Mouse (Mus musculus) ES-Bruce4 (cell line): ENCODE results near the gene Prkag2. TPM values are rescaled to one million over a fixed set of nuclear protein-coding genes. Genes with fewer than 3 reads are reported as not detected.

Experiments used
- H3K27ac ChIP-seq: 2 replicates; pipeline ENCODE4 v1.5.1; 2012; ENCODE audit warnings: low read length, inconsistent platforms; ENCODE audit not compliant: insufficient read depth
- H3K27me3 ChIP-seq: 2 replicates; pipeline ENCODE4 v1.6.1; 2012; ENCODE audit warnings: mild to moderate bottlenecking, low read length, inconsistent platforms; ENCODE audit not compliant: control insufficient read depth, poor library complexity, insufficient read depth, severe bottlenecking
- H3K36me3 ChIP-seq: 2 replicates; pipeline ENCODE4 v1.6.1; 2012; ENCODE audit warnings: inconsistent platforms, mild to moderate bottlenecking, low read length, moderate library complexity; ENCODE audit not compliant: control insufficient read depth, poor library complexity, insufficient read depth, severe bottlenecking
- H3K4me1 ChIP-seq: one replicate; pipeline ENCODE4 v1.8.1; 2011; ENCODE audit warnings: low read length; ENCODE audit not compliant: control insufficient read depth, insufficient read depth
- H3K4me3 ChIP-seq: 2 replicates; pipeline ENCODE4 v1.5.1; 2011; ENCODE audit warnings: low read depth, mild to moderate bottlenecking, low read length
- H3K9ac ChIP-seq: 2 replicates; pipeline ENCODE4 v1.6.1; 2012; ENCODE audit warnings: low read depth, mild to moderate bottlenecking, inconsistent platforms; ENCODE audit not compliant: poor library complexity, severe bottlenecking
- H3K9me3 ChIP-seq: replicated peaks from 2 replicates; pipeline ENCODE4 v1.6.1; 2012; ENCODE audit warnings: mild to moderate bottlenecking, low read length, inconsistent platforms; ENCODE audit not compliant: control insufficient read depth, poor library complexity, insufficient read depth, severe bottlenecking
- CTCF ChIP-seq: IDR thresholded peaks from one replicate; pipeline ENCODE4 v1.8.1; 2011; ENCODE audit warnings: low read depth, low read length
- EP300 ChIP-seq: IDR thresholded peaks from 2 replicates; pipeline ENCODE4 v1.6.1; 2011; ENCODE audit warnings: low read depth, low read length; ENCODE audit not compliant: insufficient read depth
- POLR2A ChIP-seq: IDR thresholded peaks from one replicate; pipeline ENCODE4 v1.8.1; 2011; ENCODE audit warnings: low read length; ENCODE audit not compliant: insufficient read depth
- polyA plus RNA-seq: library from polyadenylated mRNA; stranded (reverse); fragments of >200 nt; gene quantifications from 2 replicates; pipeline ENCODE4 v1.2.4, GENCODE M21; 2011; ENCODE audit warnings: low read depth; ENCODE audit not compliant: missing spikeins, insufficient read depth, insufficient read length

The Prkag2 gene
- polyA plus RNA-seq, 1 experiment, result 22.0 TPM

GRCm38 (mm10) chr5:24960791-24961190 is 139.7 kb downstream of the Prkag2 start:
- no peak overlapping the region for H3K27ac ChIP-seq
- no peaks in the 10 kb centered on the region for H3K9me3 ChIP-seq
- H3K27me3 ChIP-seq, result no peaks in the 10 kb centered on the region
- no peaks in the 10 kb centered on the region for H3K36me3 ChIP-seq
- H3K4me3 ChIP-seq, result no peak overlapping the region
- H3K9ac ChIP-seq, result no peak overlapping the region
- H3K4me1 ChIP-seq, result no peaks in the 10 kb centered on the region
- TF ChIP-seq CTCF (no peak), POLR2A (no peak), EP300 (no peak)

GRCm38 (mm10) chr5:24959758-24960157 is 140.7 kb downstream of the Prkag2 start:
- Histone ChIP-seq H3K4me3 (no peak overlapping the region), H3K27ac (no peak overlapping the region), H3K9me3 (no peaks in the 10 kb centered on the region), H3K4me1 (no peaks in the 10 kb centered on the region), H3K36me3 (no peaks in the 10 kb centered on the region), H3K27me3 (no peaks in the 10 kb centered on the region), H3K9ac (no peak overlapping the region)
- no peak for TF ChIP-seq CTCF
- TF ChIP-seq POLR2A, result no peak
- TF ChIP-seq EP300, result no peak

- Histone ChIP-seq H3K27me3 (no peaks in the 10 kb centered on the region), H3K4me1 (no peaks in the 10 kb centered on the region), H3K27ac (no peak overlapping the region), H3K9me3 (no peaks in the 10 kb centered on the region), H3K4me3 (no peak overlapping the region), H3K9ac (no peak overlapping the region), H3K36me3 (no peaks in the 10 kb centered on the region)
- TF ChIP-seq EP300, result no peak
- no peak for TF ChIP-seq CTCF
- TF ChIP-seq POLR2A, result no peak
These were observed 141.8 kb downstream of the Prkag2 start for GRCm38 (mm10) chr5:24958596-24958995.

GRCm38 (mm10) chr5:24956891-24957290 is 143.6 kb downstream of the Prkag2 start:
- Histone ChIP-seq H3K27me3 (no peaks in the 10 kb centered on the region), H3K9ac (no peak overlapping the region), H3K4me1 (no peaks in the 10 kb centered on the region), H3K27ac (no peak overlapping the region), H3K4me3 (no peak overlapping the region), H3K36me3 (no peaks in the 10 kb centered on the region), H3K9me3 (no peaks in the 10 kb centered on the region)
- no peak for TF ChIP-seq POLR2A
- no peak for TF ChIP-seq CTCF
- no peak for TF ChIP-seq EP300

GRCm38 (mm10) chr5:24952842-24953741 is 147.3 kb downstream of the Prkag2 start:
- H3K27ac ChIP-seq, result no peak overlapping the region
- H3K4me3 ChIP-seq, result no peak overlapping the region
- no peaks in the 10 kb centered on the region for H3K9me3 ChIP-seq
- TF ChIP-seq CTCF (no peak), POLR2A (no peak), EP300 (no peak)
- H3K27me3 ChIP-seq, result no peaks in the 10 kb centered on the region
- no peak overlapping the region for H3K9ac ChIP-seq
- H3K36me3 ChIP-seq, result no peaks in the 10 kb centered on the region
- H3K4me1 ChIP-seq, result no peaks in the 10 kb centered on the region

- Histone ChIP-seq H3K27ac (no peak overlapping the region), H3K9ac (no peak overlapping the region), H3K36me3 (no peaks in the 10 kb centered on the region), H3K4me1 (no peaks in the 10 kb centered on the region), H3K27me3 (no peaks in the 10 kb centered on the region), H3K9me3 (no peaks in the 10 kb centered on the region), H3K4me3 (no peak overlapping the region)
- TF ChIP-seq EP300 (no peak), POLR2A (no peak), CTCF (no peak)
These were observed 148.2 kb downstream of the Prkag2 start for GRCm38 (mm10) chr5:24952212-24952611.
